Mouse (Mus musculus) layer of hippocampus, adult 11-12 months (tissue): ENCODE measurements around the gene Aspscr1.

ENCODE experiments used
- DNase-seq: peaks from one replicate; pipeline ENCODE4 v3.0.0; 2022; ENCODE audit warnings: low spot score

Aspscr1 gene

DNA sequence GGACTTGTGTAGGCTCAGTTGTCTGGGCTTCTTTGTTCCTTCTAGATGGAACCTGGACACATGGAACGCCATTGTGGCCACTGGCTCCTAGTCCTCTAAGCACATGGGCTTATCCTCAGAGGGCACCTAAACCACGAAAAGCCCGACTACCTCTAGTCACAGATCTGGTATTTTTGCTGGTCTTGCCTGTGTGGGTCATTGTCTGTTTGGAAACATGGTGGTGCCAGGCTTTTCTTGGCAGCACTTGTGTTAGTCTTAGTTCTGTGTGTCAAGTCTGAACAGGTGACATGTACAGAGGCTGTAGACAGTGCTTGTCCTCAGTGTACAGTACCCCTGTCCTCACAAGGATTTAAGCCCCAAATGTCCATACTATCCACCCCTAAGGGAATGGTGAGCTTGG is 10.8 kb downstream of the Aspscr1 start:
- DNase-seq: no peak

GRCm38 (mm10) chr11:120684086-120684485 is 11.3 kb downstream of the Aspscr1 start:
- no peak for DNase-seq

GRCm38 (mm10) chr11:120684660-120685059 is 11.9 kb downstream of the Aspscr1 start:
- DNase-seq: no peak

GRCm38 (mm10) chr11:120686650-120687272 is 14.0 kb downstream of the Aspscr1 start:
- DNase-seq: no peak

GRCm38 (mm10) chr11:120689365-120689764 is 16.6 kb downstream of the Aspscr1 start:
- no peak for DNase-seq

- no peak for DNase-seq
Observed at GRCm38 (mm10) chr11:120692471-120693011, 19.8 kb downstream of the Aspscr1 start.

DNA sequence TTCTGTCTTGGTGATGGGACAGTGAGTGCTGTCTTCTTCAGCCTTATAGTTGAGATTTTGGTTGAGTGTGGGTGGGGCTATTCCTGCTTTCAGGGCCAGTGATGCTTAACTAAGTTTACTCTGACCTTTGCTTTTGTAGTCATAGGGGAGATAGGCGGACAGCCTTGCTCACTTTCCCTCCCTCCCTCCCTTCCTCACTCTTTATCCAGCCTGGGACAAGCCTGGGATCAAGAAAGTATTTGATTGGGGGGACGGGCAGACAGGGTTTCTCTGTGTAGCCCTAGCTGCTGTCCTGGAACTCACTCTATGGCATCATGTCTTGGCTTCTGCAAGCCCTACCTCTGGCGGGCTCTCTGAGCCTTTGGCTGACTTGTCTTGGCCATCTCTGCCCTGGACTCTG is 20.7 kb downstream of the Aspscr1 start:
- no peak for DNase-seq

DNA sequence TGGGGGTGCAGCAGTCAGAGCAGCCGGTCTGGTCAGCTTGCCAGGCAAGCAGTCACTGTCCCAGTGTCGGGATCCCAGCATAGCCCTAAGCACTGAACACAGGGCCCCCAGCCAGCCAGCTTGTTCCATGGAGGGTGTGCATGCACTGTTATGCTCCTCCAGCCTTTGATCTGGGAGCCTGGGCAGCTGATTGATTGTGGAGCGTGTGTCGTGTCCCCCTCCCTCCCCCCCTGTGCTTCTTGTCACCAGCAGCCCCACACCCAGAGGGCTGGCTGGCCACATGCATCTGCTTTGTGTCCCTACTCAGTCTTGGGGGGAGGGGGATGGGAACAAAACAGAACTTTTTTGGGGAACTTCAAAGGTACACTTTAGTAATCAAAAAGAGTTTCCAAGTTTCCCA is 22.4 kb downstream of the Aspscr1 start:
- DNase-seq: no peak

DNA sequence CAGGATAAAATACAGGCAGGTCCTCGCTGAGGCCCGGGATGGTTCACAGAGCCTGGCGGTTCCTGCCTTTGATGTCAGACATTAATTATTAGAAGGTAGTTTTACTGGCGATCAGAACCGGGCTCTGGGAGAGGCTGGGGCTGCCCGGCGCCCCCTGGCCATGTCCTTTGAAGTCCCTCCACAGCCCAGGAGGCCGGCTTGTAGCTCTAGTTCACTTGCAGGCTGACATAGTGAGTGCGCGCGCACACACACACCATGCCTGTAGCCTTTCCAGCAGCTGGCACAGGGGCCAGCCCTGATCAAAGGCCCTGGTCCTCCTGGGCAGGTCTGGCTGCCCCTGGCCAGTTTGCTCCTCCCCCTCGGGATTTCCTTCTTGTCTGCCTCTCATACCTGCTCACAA is 22.9 kb downstream of the Aspscr1 start:
- no peak for DNase-seq

DNA sequence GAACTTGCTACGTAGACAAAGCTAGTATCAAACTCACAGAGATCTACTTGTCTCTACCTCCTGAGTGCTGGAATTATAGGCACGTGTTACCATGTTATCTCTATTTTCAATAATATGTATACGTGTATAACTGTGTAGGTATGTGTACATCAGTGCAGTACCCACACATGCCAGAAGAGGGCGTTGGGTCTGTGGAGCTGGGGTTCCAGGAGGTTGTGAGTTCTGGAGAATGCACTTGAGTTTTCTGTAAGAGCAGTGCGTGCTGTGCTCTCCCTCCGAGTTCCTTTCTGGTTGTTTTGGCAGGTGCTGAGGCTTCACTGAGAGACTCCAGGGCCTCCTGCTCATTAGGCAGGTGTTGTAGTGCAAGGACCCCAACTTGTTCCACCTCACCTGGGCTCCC is 23.8 kb downstream of the Aspscr1 start:
- DNase-seq: no peak

DNA sequence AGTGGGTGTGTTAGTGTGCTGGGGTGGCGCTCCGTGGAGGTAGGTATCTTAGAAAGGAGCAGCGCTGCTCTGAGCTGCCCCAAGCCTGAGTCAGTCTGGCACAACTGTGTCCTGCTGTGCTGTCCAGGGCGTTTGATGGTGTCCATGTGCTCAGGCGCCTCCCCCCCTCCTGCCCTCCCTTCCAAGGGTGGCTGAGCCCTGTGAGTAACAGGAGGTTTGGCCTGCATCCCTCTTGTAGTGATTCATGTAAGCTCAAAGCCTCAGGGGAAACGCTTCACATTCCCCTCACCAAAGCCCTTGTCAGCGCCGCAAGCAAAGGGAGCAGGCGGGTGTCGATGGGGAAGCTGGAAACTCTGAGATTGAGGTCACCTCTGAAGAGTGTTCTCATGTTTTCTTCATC is 25.0 kb downstream of the Aspscr1 start:
- no peak for DNase-seq

- DNase-seq: no peak
Observed at GRCm38 (mm10) chr11:120703696-120704454, 31.1 kb downstream of the Aspscr1 start.

DNA sequence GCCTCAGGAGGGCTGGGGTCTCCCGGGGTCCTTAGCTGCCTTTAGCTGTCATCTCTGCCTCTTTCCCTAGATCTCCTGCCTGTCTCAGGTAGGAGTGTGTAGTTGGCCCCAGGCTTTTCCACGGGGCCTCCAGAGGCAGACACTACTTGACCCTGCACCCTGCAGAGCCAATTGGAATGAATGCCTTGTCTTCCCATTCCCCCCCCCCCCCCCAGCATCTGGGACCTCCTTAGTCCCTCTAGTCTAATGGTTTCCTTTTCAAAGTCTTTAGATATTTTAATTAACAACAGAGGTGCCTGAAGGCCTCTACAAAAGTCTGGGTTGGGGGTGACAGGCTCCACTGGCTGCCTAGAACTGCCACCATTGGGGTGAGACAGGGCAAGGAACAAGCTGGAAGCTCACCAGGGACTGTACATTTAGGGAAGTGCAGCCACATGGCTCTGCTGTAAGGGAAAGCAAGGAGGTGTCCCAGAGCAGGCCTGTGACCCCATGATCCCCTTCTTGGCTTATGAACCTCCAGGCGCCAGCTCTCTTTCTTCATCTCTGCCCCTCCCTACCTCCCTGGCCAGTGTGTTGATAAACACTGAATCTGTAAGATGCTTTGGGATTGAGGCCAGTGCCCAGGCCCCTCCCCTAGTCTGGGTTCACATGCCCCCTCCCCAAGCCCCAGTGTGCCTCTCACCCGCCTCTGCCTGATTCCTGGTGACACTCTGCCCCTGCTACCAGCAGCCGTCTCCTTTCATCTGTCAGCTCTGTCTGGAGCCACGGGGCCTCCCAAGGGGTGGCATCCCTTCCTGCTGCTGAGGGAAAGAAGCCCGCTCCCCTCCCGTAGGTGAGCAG is 31.9 kb downstream of the Aspscr1 start:
- no peak for DNase-seq

- no peak for DNase-seq
Observed at GRCm38 (mm10) chr11:120706120-120706519, 33.3 kb downstream of the Aspscr1 start.

DNA sequence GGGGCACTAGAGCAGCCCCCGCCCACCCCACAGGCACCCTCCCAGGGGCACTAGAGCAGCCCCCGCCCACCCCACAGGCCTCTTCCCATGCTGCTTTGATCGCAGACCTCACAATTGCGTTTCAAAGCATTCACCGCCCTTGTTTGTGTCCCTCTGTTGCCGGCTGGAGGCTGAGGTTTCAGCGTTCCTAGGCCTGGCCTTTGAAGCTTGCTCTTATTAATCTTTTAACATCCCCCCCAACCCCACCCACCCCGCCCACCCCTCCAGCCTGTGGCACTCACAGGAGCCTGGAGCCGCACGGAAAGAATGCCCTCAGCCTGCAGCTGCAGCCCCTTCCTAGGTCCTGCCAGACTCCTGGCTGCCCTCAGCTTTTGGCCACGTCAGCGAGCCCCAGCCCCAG is 34.5 kb downstream of the Aspscr1 start:
- no peak for DNase-seq

DNA sequence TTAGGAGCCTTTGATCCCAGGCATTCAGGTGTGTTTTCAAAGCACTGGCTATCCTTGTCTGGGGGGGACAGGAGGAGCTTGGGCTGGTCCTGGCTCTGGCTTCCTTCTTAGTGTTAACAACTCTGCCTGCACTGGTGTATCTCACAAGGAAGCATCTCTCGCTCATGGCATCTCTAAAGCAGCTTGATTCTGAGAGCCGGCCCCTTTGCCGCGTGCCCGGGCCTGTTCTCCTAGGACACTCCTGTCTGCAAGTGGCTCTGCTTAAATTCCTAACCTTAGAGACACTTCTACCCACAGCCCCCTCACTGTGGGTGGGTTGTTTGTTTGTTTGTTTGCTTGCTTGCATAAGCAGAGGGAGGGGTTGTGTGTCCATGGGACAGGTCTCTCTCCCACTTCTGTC is 35.2 kb downstream of the Aspscr1 start:
- DNase-seq: no peak

DNA sequence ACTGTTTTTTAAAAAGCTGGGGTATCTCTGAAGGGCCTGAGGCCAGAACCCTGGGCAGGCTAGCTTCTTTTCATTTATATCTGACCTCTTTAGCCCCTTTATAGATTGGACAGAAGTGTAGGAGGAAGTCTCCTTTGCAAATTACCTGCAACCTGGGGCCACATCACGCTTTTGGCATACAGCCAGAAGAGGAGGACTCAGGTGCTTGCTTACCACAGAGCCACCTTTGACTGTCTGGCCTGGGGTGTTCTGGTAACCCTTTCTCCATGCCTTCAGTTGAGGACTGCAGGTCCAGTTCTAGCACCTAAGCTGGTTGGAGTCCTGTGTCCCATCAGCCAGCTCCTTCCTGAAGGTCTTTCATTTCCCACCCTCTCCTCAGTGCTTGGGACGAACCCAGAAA is 36.8 kb downstream of the Aspscr1 start:
- no peak for DNase-seq

GRCm38 (mm10) chr11:120710672-120711071 is 37.9 kb downstream of the Aspscr1 start:
- DNase-seq: no peak

GRCm38 (mm10) chr11:120711980-120712604 is 39.3 kb downstream of the Aspscr1 start:
- DNase-seq: no peak

DNA sequence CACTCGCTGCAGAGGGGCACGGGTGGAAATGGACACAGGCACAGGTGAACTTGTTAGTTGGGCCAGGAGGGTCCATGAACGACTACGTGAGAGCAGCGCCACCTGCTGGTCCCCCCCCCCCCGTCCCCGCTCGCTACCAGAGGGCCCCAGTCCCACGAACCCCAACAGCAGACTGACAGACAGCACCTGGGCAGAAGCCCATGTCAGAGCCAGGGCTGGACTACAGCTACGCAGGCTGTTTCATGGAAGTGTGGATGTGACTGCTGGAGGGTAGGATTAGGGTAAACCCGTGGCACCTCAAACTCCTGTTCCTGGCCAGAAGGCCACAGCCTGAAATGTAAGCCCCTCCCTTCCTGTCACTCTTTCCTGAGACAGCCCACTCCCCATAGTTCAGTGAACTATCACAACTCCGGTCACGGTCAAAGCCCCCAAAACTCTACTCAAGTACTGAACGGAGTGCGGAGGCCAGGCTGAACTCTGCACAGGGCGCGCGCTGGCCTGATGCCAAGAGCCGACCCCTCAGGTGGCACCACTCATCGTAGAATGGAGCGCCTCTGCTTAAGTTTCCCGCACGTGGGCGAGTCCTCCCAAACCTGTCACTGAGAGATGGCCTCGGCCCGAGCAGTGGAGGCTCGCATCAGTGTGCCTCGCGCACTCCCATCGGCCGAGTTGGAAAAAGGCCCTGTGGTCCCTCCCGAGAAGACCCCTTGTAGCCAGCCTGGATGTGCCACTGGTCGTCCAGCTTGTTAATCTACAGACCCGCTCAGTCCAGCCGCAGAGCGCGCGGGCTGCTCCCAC is 40.2 kb downstream of the Aspscr1 start:
- peak; percentile 66 for DNase-seq
